Mouse (Mus musculus) granulocyte monocyte progenitor cell, adult 5-6 weeks (primary cell): ENCODE data around the gene Gm21876. TPM values are rescaled to one million over a fixed set of nuclear protein-coding genes. Genes with fewer than 3 reads are reported as not detected.

Experiments used
- ATAC-seq: replicated peaks from 2 replicates; pipeline ENCODE4 v1.8.0; 2016; ENCODE audit warnings: mild to moderate bottlenecking, moderate TSS enrichment, inconsistent platforms; ENCODE audit not compliant: poor library complexity, severe bottlenecking
- total RNA-seq, 2 experiments: library from RNA; stranded (forward) in 1 of 2; stranded (reverse) in 1 of 2; fragments of 200-712, 200-1000 nt in 1 of 2; fragments of >200 nt in 1 of 2; fragmentation: Nextera tagmentation in 1 of 2; gene quantifications; 2 replicates each; pipeline ENCODE4 v1.2.3; 2014 to 2017

Gene Gm21876
- not detected in 2 replicates for total RNA-seq (2014; fragmentation: Nextera tagmentation)
- total RNA-seq (2017): not detected in 2 replicates

GRCm38 (mm10) chrX:21175553-21175952 is at the start of gene Gm21876:
Gene Gm21876, minus strand, starts transcription at chrX:21175653.
- no peak for ATAC-seq

- ATAC-seq: no peak
Observed at GRCm38 (mm10) chrX:21220422-21220821, 45.0 kb upstream of the Gm21876 start.

GRCm38 (mm10) chrX:21146675-21147074 is 28.8 kb downstream of the Gm21876 start:
- ATAC-seq: peak; percentile 79

Other genes with a start within 250 kb of the Gm21876 start
- gene Cfp, start 244.1 kb downstream of the Gm21876 start, total RNA-seq (2014; fragmentation: Nextera tagmentation): 46.8 and 65.6 TPM in 2 replicates
- gene Cfp, start 244.1 kb downstream of the Gm21876 start, total RNA-seq (2017): 30.8 and 33.2 TPM in 2 replicates
- 6.5 and 11.1 TPM in 2 replicates for gene Elk1, start 225.0 kb downstream of the Gm21876 start, total RNA-seq (2014; fragmentation: Nextera tagmentation)
- 2.7 and 3.3 TPM in 2 replicates for gene Elk1, start 225.0 kb downstream of the Gm21876 start, total RNA-seq (2017)
- gene Uxt, start 213.6 kb downstream of the Gm21876 start, total RNA-seq (2014; fragmentation: Nextera tagmentation): 52.4 and 85.8 TPM in 2 replicates
- 37.4 and 47.4 TPM in 2 replicates for gene Uxt, start 213.6 kb downstream of the Gm21876 start, total RNA-seq (2017)
- gene Zfp182, start 113.3 kb downstream of the Gm21876 start, total RNA-seq (2014; fragmentation: Nextera tagmentation): 19.2 and 23.4 TPM in 2 replicates
- 11.0 and 15.4 TPM in 2 replicates for gene Zfp182, start 113.3 kb downstream of the Gm21876 start, total RNA-seq (2017)
- not detected in 2 replicates for gene Spaca5, start 107.2 kb downstream of the Gm21876 start, total RNA-seq (2014; fragmentation: Nextera tagmentation)
- not detected in 2 replicates for gene Spaca5, start 107.2 kb downstream of the Gm21876 start, total RNA-seq (2017)
- not detected in 2 replicates for gene Zfp300, start 86.1 kb downstream of the Gm21876 start, total RNA-seq (2014; fragmentation: Nextera tagmentation)
- gene Zfp300, start 86.1 kb downstream of the Gm21876 start, total RNA-seq (2017): 0.73 and 1.3 TPM in 2 replicates
- not detected in 2 replicates for gene Ssxa1, start 59.8 kb downstream of the Gm21876 start, total RNA-seq (2014; fragmentation: Nextera tagmentation)
- not detected in 2 replicates for gene Ssxa1, start 59.8 kb downstream of the Gm21876 start, total RNA-seq (2017)